Mouse (Mus musculus): ENCODE data around the gene Hadh. TPM values are rescaled to one million over a fixed set of nuclear protein-coding genes. Genes with fewer than 3 reads are reported as not detected.

Gene Hadh
- total and polyA plus RNA-seq, 3 experiments = 42.3 to 73.4 (median 46.9) TPM

GRCm38 (mm10) chr3:131320184-131320583 lies 48.3 kb upstream of the Hadh start:
- H3K4me1 ChIP-seq (ENCODE audit: control insufficient read depth in 1 of 2, insufficient read depth in 2 of 2) = peaks cover 4 to 7% of the 10 kb centered on the region in 2 experiments; a peak in 3 of 4 replicates
- TF ChIP-seq SMC3 (IDR thresholded peaks at IDR 0.05; ENCODE audit: low read depth, low read length) (peak; percentile 89), EP300 (IDR thresholded peaks at IDR 0.05; ENCODE audit: low read length) (no peak), RAD21 (IDR thresholded peaks at IDR 0.05; ENCODE audit: low read depth, low read length) (peak; percentile 89), NELFE (IDR thresholded peaks at IDR 0.05; ENCODE audit: low read depth, low read length) (peak; percentile 42; the same call in 1 of the 2 replicates), MXI1 (IDR thresholded peaks at IDR 0.05; ENCODE audit: low read depth, low read length) (no peak), TCF12 (IDR thresholded peaks at IDR 0.05; ENCODE audit: low read depth, low read length) (no peak), BHLHE40 (IDR thresholded peaks at IDR 0.05; ENCODE audit: low read depth, low read length) (no peak), KAT2A (IDR thresholded peaks at IDR 0.05; ENCODE audit: insufficient replicate concordance, low read length) (0 out of 2 replicates have a peak, but pooled peaks have one; percentile 25), UBTF (IDR thresholded peaks at IDR 0.05; ENCODE audit: low read depth, low read length) (no peak), CTCF (conservative IDR thresholded peaks at IDR 0.05 in 1 of 2, IDR thresholded peaks at IDR 0.05 in 1 of 2; ENCODE audit: low read depth in 2 of 2, low read length in 2 of 2) (peak; percentile 62 to 94), USF2 (conservative IDR thresholded peaks at IDR 0.05; ENCODE audit: low read depth, low read length) (no peak), MAZ (IDR thresholded peaks at IDR 0.05; ENCODE audit: low read depth, low read length) (no peak), MEF2A (IDR thresholded peaks at IDR 0.05; ENCODE audit: borderline replicate concordance, low read depth, low read length) (peak; percentile 35; the same call in 1 of the 2 replicates), MAX (IDR thresholded peaks at IDR 0.05; ENCODE audit: low read length) (no peak), JUND (conservative IDR thresholded peaks at IDR 0.05; ENCODE audit: low read depth, low read length) (no peak), IRF4 (IDR thresholded peaks at IDR 0.05; ENCODE audit: low read depth, low read length) (peak; percentile 23; the same call in 1 of the 2 replicates), ELF1 (IDR thresholded peaks at IDR 0.05; ENCODE audit: low read depth, low read length) (no peak; the same call in 1 of the 2 replicates), GABPA (IDR thresholded peaks at IDR 0.05; ENCODE audit: insufficient replicate concordance, low read depth, low read length) (no peak), PAX5 (IDR thresholded peaks at IDR 0.05; ENCODE audit: low read length) (no peak), ZC3H11A (IDR thresholded peaks at IDR 0.05; ENCODE audit: low read depth, low read length) (peak; percentile 82)
- H3K9me3 ChIP-seq (replicated peaks; ENCODE audit: low read length) = no peaks in the 10 kb centered on the region
- H3K36me3 ChIP-seq (replicated peaks in 1 of 2; ENCODE audit: control insufficient read depth in 1 of 2, insufficient read depth in 1 of 2, low read length in 1 of 2) = no peaks in the 10 kb centered on the region
- H3K79me2 ChIP-seq (replicated peaks; ENCODE audit: control insufficient read depth, extremely low read depth, insufficient read depth, poor library complexity, severe bottlenecking) = no peaks in the 10 kb centered on the region
- in situ Hi-C loops (cut with MboI; ENCODE audit: low pct_ligation_motif_present, low pct_unique_long_range_greater_than_20kb, low sequenced_read_pairs) = no loop called here
- no peaks in the 10 kb centered on the region for H3K27me3 ChIP-seq (replicated peaks)
- H3K27ac ChIP-seq (ENCODE audit: insufficient read depth, low read depth) = no peak overlapping the region
- H3K9ac ChIP-seq (ENCODE audit: insufficient read depth, low read depth) = no peak overlapping the region
- peak overlapping the region; percentile 51; the same call in 1 of the 2 replicates for H3K4me2 ChIP-seq (ENCODE audit: insufficient read depth, low read depth, poor library complexity, severe bottlenecking)
- dilution Hi-C loops (cut with MboI; ENCODE audit: extremely low pct_ligation_motif_present, extremely low pct_unique_long_range_greater_than_20kb, low sequenced_read_pairs) = no loop called here
- DNase-seq (ENCODE audit: extremely low read depth) = peak; percentile 82
- H3K4me3 ChIP-seq (replicated peaks in 1 of 3; ENCODE audit: low read depth in 2 of 3, low read length in 2 of 3, poor library complexity in 1 of 3) = no peak overlapping the region

GRCm38 (mm10) chr3:131318211-131318610 lies 46.3 kb upstream of the Hadh start:
- no peaks in the 10 kb centered on the region for H3K27me3 ChIP-seq (replicated peaks)
- H3K27ac ChIP-seq (ENCODE audit: insufficient read depth, low read depth) = no peak overlapping the region
- H3K4me3 ChIP-seq (replicated peaks in 1 of 3; ENCODE audit: low read depth in 2 of 3, low read length in 2 of 3, poor library complexity in 1 of 3) = no peak overlapping the region
- no peak for TF ChIP-seq CHD2 (IDR thresholded peaks at IDR 0.05; ENCODE audit: low read length)
- no peak for TF ChIP-seq MAX (IDR thresholded peaks at IDR 0.05; ENCODE audit: low read length)
- TF ChIP-seq ZMIZ1 (IDR thresholded peaks at IDR 0.05; ENCODE audit: low read depth, low read length) = no peak
- no peak for TF ChIP-seq NRF1 (IDR thresholded peaks at IDR 0.05; ENCODE audit: low read depth, low read length)
- no peak for TF ChIP-seq JUND (conservative IDR thresholded peaks at IDR 0.05; ENCODE audit: low read depth, low read length)
- no peak for TF ChIP-seq PAX5 (IDR thresholded peaks at IDR 0.05; ENCODE audit: low read length)
- TF ChIP-seq IRF4 (IDR thresholded peaks at IDR 0.05; ENCODE audit: low read depth, low read length) = no peak
- no peak for TF ChIP-seq MYC (IDR thresholded peaks at IDR 0.05; ENCODE audit: low read depth, low read length)
- no peak for TF ChIP-seq RCOR1 (conservative IDR thresholded peaks at IDR 0.05; ENCODE audit: low read depth, low read length)
- TF ChIP-seq TCF12 (IDR thresholded peaks at IDR 0.05; ENCODE audit: low read depth, low read length) = no peak
- no peak for TF ChIP-seq ZC3H11A (IDR thresholded peaks at IDR 0.05; ENCODE audit: low read depth, low read length)
- no peak for TF ChIP-seq RAD21 (IDR thresholded peaks at IDR 0.05; ENCODE audit: low read depth, low read length)
- no peak for TF ChIP-seq MEF2A (IDR thresholded peaks at IDR 0.05; ENCODE audit: borderline replicate concordance, low read depth, low read length)
- TF ChIP-seq MAZ (IDR thresholded peaks at IDR 0.05; ENCODE audit: low read depth, low read length) = no peak
- TF ChIP-seq JUN (IDR thresholded peaks at IDR 0.05; ENCODE audit: insufficient read depth, low read depth, low read length) = no peak
- H3K4me1 ChIP-seq (ENCODE audit: control insufficient read depth in 1 of 2, insufficient read depth in 2 of 2) = peaks cover 0 to 7% of the 10 kb centered on the region in 2 experiments; a peak in 2 of 4 replicates
- no peaks in the 10 kb centered on the region for H3K9me3 ChIP-seq (replicated peaks; ENCODE audit: low read length)
- H3K79me2 ChIP-seq (replicated peaks; ENCODE audit: control insufficient read depth, extremely low read depth, insufficient read depth, poor library complexity, severe bottlenecking) = no peaks in the 10 kb centered on the region
- dilution Hi-C loops (cut with MboI; ENCODE audit: extremely low pct_ligation_motif_present, extremely low pct_unique_long_range_greater_than_20kb, low sequenced_read_pairs) = no loop called here
- H3K9ac ChIP-seq (ENCODE audit: insufficient read depth, low read depth) = no peak overlapping the region
- H3K36me3 ChIP-seq (replicated peaks in 1 of 2; ENCODE audit: control insufficient read depth in 1 of 2, insufficient read depth in 1 of 2, low read length in 1 of 2) = no peaks in the 10 kb centered on the region
- H3K4me2 ChIP-seq (ENCODE audit: insufficient read depth, low read depth, poor library complexity, severe bottlenecking) = no peak overlapping the region
- in situ Hi-C loops (cut with MboI; ENCODE audit: low pct_ligation_motif_present, low pct_unique_long_range_greater_than_20kb, low sequenced_read_pairs) = no loop called here
- no peak for DNase-seq (ENCODE audit: extremely low read depth)

Data from CH12.LX (cell line).